In the genomic region with DNA sequence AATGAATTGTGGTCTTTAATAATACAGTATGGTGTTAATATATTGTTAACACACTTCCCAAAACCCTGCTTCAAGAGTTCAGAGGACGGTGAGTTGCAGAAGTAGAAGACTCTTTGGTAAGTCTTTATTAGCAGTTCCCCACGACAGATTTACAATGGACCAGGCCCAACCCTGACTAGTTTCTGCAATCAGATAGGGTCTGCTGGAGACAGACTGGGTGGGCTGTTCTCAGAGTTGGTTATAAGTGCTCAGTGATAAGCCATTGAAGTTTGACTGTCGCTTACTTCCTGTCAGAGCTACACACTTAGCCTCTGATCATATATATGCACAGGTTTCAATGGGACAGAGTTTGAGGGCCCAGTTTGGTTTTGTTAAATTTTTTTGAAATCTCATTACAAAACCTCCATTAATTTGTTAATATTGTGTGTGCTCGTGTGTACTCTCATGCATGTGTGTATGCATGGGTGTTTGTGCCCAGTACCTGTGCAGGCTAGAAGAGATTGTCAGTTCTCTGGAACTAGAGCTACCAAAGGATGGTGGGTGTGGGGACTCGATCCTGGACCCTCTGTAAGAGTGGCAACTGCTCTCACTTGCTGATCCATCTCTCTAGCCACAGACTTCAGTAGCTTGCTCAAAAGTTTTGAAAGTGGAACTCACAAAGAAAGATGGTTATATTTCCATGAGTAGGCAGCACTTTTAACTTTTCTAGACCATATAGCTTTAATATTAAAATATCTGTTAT, we compare ENCODE assay signal across 23 mouse cellular contexts.
"Had no signal": no experiment of that assay in that cellular context is flagged by ENCODE, and none has a peak within 500 bp of the region (broad histone marks: within the 10 kb centered on the region; RNA-seq: fewer than 3 reads in every experiment).

No protein-coding gene starts in this region.

- ATAC-seq: hindbrain, embryonic 16.5 days; inflammation-experienced regulatory T-cells, adult 6 months; intestine, embryonic 15.5 days; intestine, postnatal 0 days; liver, embryonic 12.5 days had no signal

- H3K27ac ChIP-seq: heart, adult 2 months; hindbrain, embryonic 10.5 days; hindbrain, embryonic 12.5 days; hindbrain, embryonic 14.5 days; intestine, embryonic 15.5 days; limb, embryonic 13.5 days; limb, embryonic 15.5 days; liver, embryonic 12.5 days had no signal

- H3K9me3 ChIP-seq: heart, embryonic 12.5 days; hindbrain, embryonic 12.5 days; intestine, embryonic 15.5 days; limb, embryonic 13.5 days; limb, embryonic 15.5 days; liver, embryonic 12.5 days had no signal

- H3K4me3 ChIP-seq: heart, adult 2 months; heart, embryonic 12.5 days; hindbrain, embryonic 10.5 days; hindbrain, embryonic 12.5 days; intestine, embryonic 15.5 days; limb, embryonic 13.5 days; limb, embryonic 15.5 days; liver, embryonic 12.5 days had no signal

- H3K4me1 ChIP-seq: hindbrain, embryonic 10.5 days; hindbrain, embryonic 12.5 days; intestine, embryonic 15.5 days; limb, embryonic 13.5 days; limb, embryonic 15.5 days had no signal

- H3K9ac ChIP-seq: heart, embryonic 12.5 days; hindbrain, embryonic 12.5 days; hindbrain, embryonic 14.5 days; intestine, embryonic 15.5 days; limb, embryonic 13.5 days; limb, embryonic 15.5 days; liver, embryonic 12.5 days had no signal

- DNase-seq: gastrocnemius, postnatal 14 days; heart, adult 2 months; heart, postnatal 10 days; heart, postnatal 4 days; kidney, adult 18-20 months; kidney, adult 8-10 months; kidney, postnatal 10 days; kidney, postnatal 25 days; kidney, postnatal 4 days; layer of hippocampus, adult 9-11 months; layer of hippocampus, postnatal 36 days; left cerebral cortex, postnatal 4 days had no signal

- H3K4me2 ChIP-seq: heart, embryonic 12.5 days; hindbrain, embryonic 12.5 days; hindbrain, embryonic 14.5 days; intestine, embryonic 15.5 days; limb, embryonic 13.5 days; limb, embryonic 15.5 days; liver, embryonic 12.5 days had no signal

- H3K27me3 ChIP-seq: heart, embryonic 12.5 days; hindbrain, embryonic 12.5 days; intestine, embryonic 15.5 days; limb, embryonic 13.5 days; limb, embryonic 15.5 days; liver, embryonic 12.5 days had no signal
